Mouse (Mus musculus) E14TG2a.4 (cell line): ENCODE measurements around the gene Trim8.

Experiments
- CTCF ChIP-seq: conservative IDR thresholded peaks from 2 replicates; pipeline ENCODE4 v1.5.1; 2014; ENCODE audit warnings: low read length
- POU5F1 ChIP-seq: IDR thresholded peaks from 2 replicates; pipeline ENCODE4 v1.6.1; 2014; ENCODE audit warnings: low read length, borderline replicate concordance

GRCm38 (mm10) chr19:46518352-46518787 lies 16.9 kb downstream of the Trim8 start:
- TF ChIP-seq POU5F1, result no peak
- TF ChIP-seq CTCF, result no peak
